Mouse (Mus musculus) hindbrain, embryonic 12.5 days (tissue): ENCODE data around the gene Gripap1. TPM values are rescaled to one million over a fixed set of nuclear protein-coding genes. Genes with fewer than 3 reads are reported as not detected.
A peak's percentile ranks its signal among the peaks of the same experiment; 100 is the strongest.

Source experiments
- ATAC-seq: fragments of 200-750 bp; cut with Nextera tagmentation; 2 replicates; pipeline ENCODE4 v1.8.0; 2017; ENCODE audit warnings: moderate TSS enrichment; ENCODE audit not compliant: low FRiP score
- H3K27ac ChIP-seq: fragments of 300-500 bp; sonication (generic); 2 replicates; pipeline ENCODE4 v1.5.1; 2016; ENCODE audit warnings: mild to moderate bottlenecking
- H3K27me3 ChIP-seq: fragments of 300-500 bp; sonication (generic); 2 replicates; pipeline ENCODE4 v1.6.1; 2016; ENCODE audit warnings: mild to moderate bottlenecking
- H3K36me3 ChIP-seq: fragments of 300-500 bp; sonication (generic); 2 replicates; pipeline ENCODE4 v1.6.1; 2016; ENCODE audit warnings: mild to moderate bottlenecking
- H3K4me1 ChIP-seq: fragments of 300-500 bp; sonication (generic); 2 replicates; pipeline ENCODE4 v1.6.1; 2016
- H3K4me2 ChIP-seq: fragments of 300-500 bp; sonication (generic); replicated peaks from 2 replicates; pipeline ENCODE4 v1.6.1; 2016; ENCODE audit warnings: mild to moderate bottlenecking
- H3K4me3 ChIP-seq: fragments of 300-500 bp; sonication (generic); 2 replicates; pipeline ENCODE4 v1.5.1; 2016; ENCODE audit warnings: mild to moderate bottlenecking
- H3K9ac ChIP-seq: fragments of 300-500 bp; sonication (generic); 2 replicates; pipeline ENCODE4 v1.6.1; 2016; ENCODE audit warnings: mild to moderate bottlenecking, moderate library complexity
- H3K9me3 ChIP-seq: fragments of 300-500 bp; sonication (generic); replicated peaks from 2 replicates; pipeline ENCODE4 v1.6.1; 2016; ENCODE audit warnings: mild to moderate bottlenecking
- WGBS: fragments of 180-500 bp; shearing (Covaris S2); methylation state at CpG from one replicate; pipeline ENCODE4 v1.1.7; 2016; 5-methylcytosine and 5-hydroxymethylcytosine counted together
- polyA plus RNA-seq: library from polyadenylated mRNA; unstranded; fragments of >200 nt; fragmentation: Nextera tagmentation; extraction: Ambion mirVana; gene quantifications from 2 replicates; pipeline ENCODE4 v1.2.1, GENCODE M21; 2016

Gene Gripap1
- polyA plus RNA-seq, 1 experiment from 2014 or later, result 72.5 TPM

GRCm38 (mm10) chrX:7764657-7765280 is 24.8 kb upstream of the Gripap1 start:
- WGBS, result 14% methylated on average over 9 of the region's 9 CpGs
- ATAC-seq, result no peak
- Histone ChIP-seq H3K4me3 (peak overlapping the region; percentile 62), H3K4me1 (peaks cover 17% of the 10 kb centered on the region; the same call in 1 of the 2 replicates), H3K9ac (peak overlapping the region; percentile 69), H3K36me3 (peaks cover 13% of the 10 kb centered on the region; the same call in 1 of the 2 replicates), H3K27ac (no peak overlapping the region), H3K9me3 (no peaks in the 10 kb centered on the region), H3K4me2 (peak overlapping the region; percentile 67), H3K27me3 (no peaks in the 10 kb centered on the region)

- Histone ChIP-seq H3K27ac (no peak overlapping the region), H3K4me1 (peaks cover 17% of the 10 kb centered on the region; the same call in 1 of the 2 replicates)
Measured at GRCm38 (mm10) chrX:7765281-7765670, 24.3 kb upstream of the Gripap1 start.

GRCm38 (mm10) chrX:7765764-7766163 is 23.8 kb upstream of the Gripap1 start:
- peak overlapping the region; percentile 38 for H3K9ac ChIP-seq
- peaks cover 22% of the 10 kb centered on the region; the same call in 1 of the 2 replicates for H3K36me3 ChIP-seq
- no peak overlapping the region for H3K27ac ChIP-seq
- ATAC-seq, result no peak
- peak overlapping the region; percentile 62 for H3K4me3 ChIP-seq
- 26% methylated on average over 11 of the region's 11 CpGs for WGBS
- peak overlapping the region; percentile 67 for H3K4me2 ChIP-seq
- H3K27me3 ChIP-seq, result no peaks in the 10 kb centered on the region
- H3K9me3 ChIP-seq, result no peaks in the 10 kb centered on the region
- H3K4me1 ChIP-seq, result peaks cover 17% of the 10 kb centered on the region; the same call in 1 of the 2 replicates

More at GRCm38 (mm10) chrX:7765281-7765670, 24.3 kb upstream of the Gripap1 start:
- Histone ChIP-seq H3K36me3 (peaks cover 18% of the 10 kb centered on the region; the same call in 1 of the 2 replicates), H3K4me2 (peak overlapping the region; percentile 67), H3K9me3 (no peaks in the 10 kb centered on the region), H3K4me3 (peak overlapping the region; percentile 62), H3K9ac (peak overlapping the region; percentile 38), H3K27me3 (no peaks in the 10 kb centered on the region)
- WGBS, result 30% methylated on average over 13 of the region's 13 CpGs
- ATAC-seq, result no peak

- Histone ChIP-seq H3K4me2 (no peak overlapping the region), H3K27ac (no peak overlapping the region), H3K9me3 (no peaks in the 10 kb centered on the region), H3K4me3 (no peak overlapping the region), H3K4me1 (peaks cover 12% of the 10 kb centered on the region; the same call in 1 of the 2 replicates), H3K27me3 (no peaks in the 10 kb centered on the region), H3K9ac (no peak overlapping the region), H3K36me3 (peaks cover 36% of the 10 kb centered on the region)
- 88% methylated on average over 7 of the region's 7 CpGs for WGBS
- no peak for ATAC-seq
Measured at GRCm38 (mm10) chrX:7769302-7770017, 20.1 kb upstream of the Gripap1 start.

GRCm38 (mm10) chrX:7772766-7773165 is 16.8 kb upstream of the Gripap1 start:
- Histone ChIP-seq H3K4me2 (no peak overlapping the region), H3K9me3 (no peaks in the 10 kb centered on the region), H3K27ac (no peak overlapping the region), H3K4me3 (no peak overlapping the region), H3K27me3 (no peaks in the 10 kb centered on the region), H3K9ac (no peak overlapping the region), H3K4me1 (no peaks in the 10 kb centered on the region), H3K36me3 (peaks cover 24% of the 10 kb centered on the region)
- WGBS, result 43% methylated on average over 2 of the region's 2 CpGs
- no peak for ATAC-seq

- WGBS, result 75% methylated on average over 9 of the region's 9 CpGs
- H3K4me1 ChIP-seq, result no peaks in the 10 kb centered on the region
- no peaks in the 10 kb centered on the region for H3K9me3 ChIP-seq
- H3K4me2 ChIP-seq, result no peak overlapping the region
- no peak overlapping the region for H3K27ac ChIP-seq
- no peak overlapping the region for H3K4me3 ChIP-seq
- H3K9ac ChIP-seq, result no peak overlapping the region
- H3K27me3 ChIP-seq, result no peaks in the 10 kb centered on the region
- H3K36me3 ChIP-seq, result peaks cover 15% of the 10 kb centered on the region; the same call in 1 of the 2 replicates
- no peak for ATAC-seq
Measured at GRCm38 (mm10) chrX:7775501-7776205, 13.9 kb upstream of the Gripap1 start.

GRCm38 (mm10) chrX:7776329-7777082 is 13.1 kb upstream of the Gripap1 start:
- Histone ChIP-seq H3K27ac (no peak overlapping the region), H3K4me3 (no peak overlapping the region), H3K36me3 (peaks cover 11% of the 10 kb centered on the region; the same call in 1 of the 2 replicates), H3K27me3 (no peaks in the 10 kb centered on the region), H3K4me2 (no peak overlapping the region), H3K9ac (no peak overlapping the region), H3K4me1 (no peaks in the 10 kb centered on the region), H3K9me3 (no peaks in the 10 kb centered on the region)
- peak; percentile 54; the same call in 1 of the 2 replicates for ATAC-seq
- 54% methylated on average over 8 of the region's 8 CpGs for WGBS

GRCm38 (mm10) chrX:7778450-7779244 is 10.9 kb upstream of the Gripap1 start:
- Histone ChIP-seq H3K4me3 (no peak overlapping the region), H3K4me1 (no peaks in the 10 kb centered on the region), H3K9ac (no peak overlapping the region), H3K27ac (no peak overlapping the region), H3K27me3 (no peaks in the 10 kb centered on the region), H3K4me2 (no peak overlapping the region), H3K36me3 (peaks cover 5% of the 10 kb centered on the region; the same call in 1 of the 2 replicates), H3K9me3 (no peaks in the 10 kb centered on the region)
- WGBS, result 73% methylated on average over 7 of the region's 7 CpGs
- no peak for ATAC-seq

GRCm38 (mm10) chrX:7779294-7779693 is 10.3 kb upstream of the Gripap1 start:
- Histone ChIP-seq H3K9me3 (no peaks in the 10 kb centered on the region), H3K4me2 (no peak overlapping the region)
- 23% methylated on average over 3 of the region's 3 CpGs for WGBS

GRCm38 (mm10) chrX:7782603-7783092 is 6.9 kb upstream of the Gripap1 start:
- Histone ChIP-seq H3K9ac (no peak overlapping the region), H3K4me2 (no peak overlapping the region), H3K4me1 (no peaks in the 10 kb centered on the region), H3K27me3 (no peaks in the 10 kb centered on the region), H3K9me3 (no peaks in the 10 kb centered on the region), H3K4me3 (no peak overlapping the region), H3K36me3 (no peaks in the 10 kb centered on the region), H3K27ac (no peak overlapping the region)
- 87% methylated on average over 4 of the region's 4 CpGs for WGBS
- no peak for ATAC-seq

More at GRCm38 (mm10) chrX:7779294-7779693, 10.3 kb upstream of the Gripap1 start:
- Histone ChIP-seq H3K4me3 (no peak overlapping the region), H3K4me1 (no peaks in the 10 kb centered on the region), H3K27ac (no peak overlapping the region), H3K9ac (no peak overlapping the region), H3K27me3 (no peaks in the 10 kb centered on the region), H3K36me3 (no peaks in the 10 kb centered on the region)
- no peak for ATAC-seq

- H3K27me3 ChIP-seq, result no peaks in the 10 kb centered on the region
- H3K4me2 ChIP-seq, result peak overlapping the region; percentile 58
- H3K36me3 ChIP-seq, result 0 out of 2 replicates have a peak, but pooled peaks cover 4% of the 10 kb centered on the region
- WGBS, result 26% methylated on average over 5 of the region's 5 CpGs
- H3K9ac ChIP-seq, result peak overlapping the region; percentile 67
- H3K4me3 ChIP-seq, result peak overlapping the region; percentile 49
- H3K27ac ChIP-seq, result peak overlapping the region; percentile 62; the same call in 1 of the 2 replicates
- ATAC-seq, result peak; percentile 41; the same call in 1 of the 2 replicates
- H3K4me1 ChIP-seq, result peaks cover 6% of the 10 kb centered on the region
- no peaks in the 10 kb centered on the region for H3K9me3 ChIP-seq
Measured at GRCm38 (mm10) chrX:7790309-7790708, 744 bp downstream of the Gripap1 start.
